Mouse (Mus musculus) testis, adult 2 months (tissue): ENCODE results near the gene Txnrd1. TPM values are rescaled to one million over a fixed set of nuclear protein-coding genes. Genes with fewer than 3 reads are reported as not detected.
A peak's percentile ranks its signal among the peaks of the same experiment; 100 is the strongest.

Experiments used
- H3K27ac ChIP-seq: fragments of 200-500 bp; 2 replicates; pipeline ENCODE4 v1.5.1; 2012; ENCODE audit warnings: low read depth, low read length; ENCODE audit not compliant: control insufficient read depth, insufficient read depth
- H3K27me3 ChIP-seq: fragments of 200-500 bp; 2 replicates; pipeline ENCODE4 v1.6.1; 2012; ENCODE audit warnings: mild to moderate bottlenecking, low read length, moderate library complexity; ENCODE audit not compliant: control insufficient read depth, insufficient read depth
- H3K36me3 ChIP-seq: fragments of 200-500 bp; 2 replicates; pipeline ENCODE4 v1.6.1; 2012; ENCODE audit warnings: mild to moderate bottlenecking, low read length; ENCODE audit not compliant: control insufficient read depth, insufficient read depth
- H3K4me1 ChIP-seq: fragments of 200-500 bp; 2 replicates; pipeline ENCODE4 v1.6.1; 2012; ENCODE audit warnings: low read length; ENCODE audit not compliant: control insufficient read depth, insufficient read depth
- H3K4me3 ChIP-seq: fragments of 200-500 bp; 2 replicates; pipeline ENCODE4 v1.5.1; 2012; ENCODE audit warnings: low read depth, mild to moderate bottlenecking, low read length, moderate library complexity, mixed read lengths; ENCODE audit not compliant: control insufficient read depth
- CTCF ChIP-seq: fragments of 200-500 bp; IDR thresholded peaks from 2 replicates; pipeline ENCODE4 v1.5.1; 2012; ENCODE audit warnings: low read depth, mild to moderate bottlenecking, inconsistent platforms, low read length, moderate library complexity; ENCODE audit not compliant: control insufficient read depth, insufficient read depth, insufficient replicate concordance
- POLR2A ChIP-seq: fragments of 200-500 bp; IDR thresholded peaks from 2 replicates; pipeline ENCODE4 v1.6.1; 2012; ENCODE audit warnings: low read depth, mild to moderate bottlenecking, inconsistent platforms, low read length, moderate library complexity; ENCODE audit not compliant: control insufficient read depth
- polyA plus RNA-seq: library from polyadenylated mRNA; depleted of rRNA; stranded (reverse); fragments of >200 nt; gene quantifications from 2 replicates; pipeline ENCODE4 v1.2.3, GENCODE M21; 2012

Txnrd1 gene
- polyA plus RNA-seq, 1 experiment: 13.2 TPM

DNA sequence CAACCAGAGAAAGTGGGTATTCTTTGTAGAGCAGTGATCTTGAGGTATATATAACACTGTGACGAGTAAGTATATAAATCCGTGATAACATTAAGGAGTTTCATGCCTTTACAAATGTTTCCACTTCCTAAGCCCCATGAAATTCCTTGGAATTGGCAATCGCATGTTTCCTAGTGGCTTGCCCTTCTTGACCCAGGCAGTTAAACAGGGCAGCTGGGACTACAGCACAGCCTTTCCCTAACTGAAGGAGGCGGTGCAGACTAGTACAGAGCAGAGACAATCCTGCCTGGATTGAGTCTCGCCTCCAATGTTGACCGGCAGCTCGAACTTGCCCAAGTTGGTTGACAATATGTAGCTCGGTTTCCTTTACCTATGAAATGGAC lies 25.8 kb downstream of the Txnrd1 start:
- Histone ChIP-seq H3K4me3 (peak overlapping the region; percentile 90), H3K27ac (peak overlapping the region; percentile 56), H3K36me3 (no peaks in the 10 kb centered on the region), H3K27me3 (no peaks in the 10 kb centered on the region), H3K4me1 (peaks cover 21% of the 10 kb centered on the region)
- TF ChIP-seq POLR2A (no peak), CTCF (peak; percentile 6; the same call in 1 of the 2 replicates)

DNA sequence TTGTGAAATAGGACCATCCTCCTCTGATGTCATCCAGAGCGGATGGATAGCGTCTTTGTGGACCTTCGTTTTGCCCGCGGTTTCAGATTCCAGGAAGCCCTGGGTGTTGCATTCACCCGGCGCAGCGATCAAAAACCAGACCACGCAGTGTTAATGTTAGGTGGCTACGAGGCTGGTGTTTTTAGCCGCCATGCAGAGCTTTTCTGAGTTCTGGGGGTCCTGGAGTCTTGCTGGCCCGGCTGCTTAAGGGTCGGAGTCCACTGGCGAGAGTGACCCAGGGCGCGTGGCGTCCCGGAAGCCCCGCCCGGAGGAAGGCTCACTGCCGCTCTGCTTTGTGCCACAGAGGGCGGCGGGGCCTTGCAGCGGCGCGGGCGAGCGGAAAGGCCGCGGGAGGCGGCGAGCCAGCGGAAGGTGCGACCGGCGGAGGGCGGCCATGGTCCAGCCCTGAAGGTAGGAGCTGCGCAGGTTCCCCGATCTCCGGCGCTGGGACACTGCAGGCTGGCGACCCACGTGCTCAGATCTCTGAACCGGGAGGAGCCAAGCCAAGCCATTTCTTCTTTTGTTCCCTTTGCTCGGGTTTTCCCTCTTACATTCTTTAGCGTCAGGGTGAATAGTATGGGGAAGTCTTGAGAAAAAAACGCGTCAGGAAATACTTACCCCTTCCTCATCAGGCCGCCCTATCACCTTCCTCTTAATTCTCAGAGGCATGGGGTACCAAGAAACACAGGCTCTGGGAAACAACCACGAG lies 26.6 kb downstream of the Txnrd1 start:
- Histone ChIP-seq H3K36me3 (no peaks in the 10 kb centered on the region), H3K27me3 (no peaks in the 10 kb centered on the region), H3K4me3 (peak overlapping the region; percentile 88), H3K4me1 (peaks cover 21% of the 10 kb centered on the region), H3K27ac (no peak overlapping the region; the same call in 1 of the 2 replicates)
- no peak for TF ChIP-seq CTCF
- TF ChIP-seq POLR2A: no peak

DNA sequence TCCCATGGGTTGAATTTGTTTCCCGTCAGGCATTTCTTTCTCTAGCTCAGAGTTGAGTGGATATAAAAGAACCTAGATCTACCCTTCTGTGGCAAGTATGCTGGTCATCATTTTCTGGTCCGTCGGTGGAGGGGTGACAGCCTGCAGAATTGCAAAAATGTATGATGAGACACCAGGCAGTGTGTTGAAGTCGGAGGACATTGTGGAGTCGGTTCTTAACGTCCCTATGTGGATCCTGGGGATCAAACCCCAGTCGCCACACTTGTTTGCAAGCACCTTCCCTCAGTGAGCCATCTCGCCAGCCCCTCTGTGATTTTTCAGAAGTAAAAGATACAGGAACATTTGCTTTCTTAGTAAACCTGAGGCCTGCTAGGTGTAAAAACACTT lies 27.2 kb downstream of the Txnrd1 start:
- no peaks in the 10 kb centered on the region for H3K27me3 ChIP-seq
- H3K27ac ChIP-seq: no peak overlapping the region
- no peaks in the 10 kb centered on the region for H3K36me3 ChIP-seq
- H3K4me1 ChIP-seq: peaks cover 22% of the 10 kb centered on the region
- TF ChIP-seq POLR2A (no peak), CTCF (no peak)
- H3K4me3 ChIP-seq: peak overlapping the region; percentile 88; the same call in 1 of the 2 replicates

DNA sequence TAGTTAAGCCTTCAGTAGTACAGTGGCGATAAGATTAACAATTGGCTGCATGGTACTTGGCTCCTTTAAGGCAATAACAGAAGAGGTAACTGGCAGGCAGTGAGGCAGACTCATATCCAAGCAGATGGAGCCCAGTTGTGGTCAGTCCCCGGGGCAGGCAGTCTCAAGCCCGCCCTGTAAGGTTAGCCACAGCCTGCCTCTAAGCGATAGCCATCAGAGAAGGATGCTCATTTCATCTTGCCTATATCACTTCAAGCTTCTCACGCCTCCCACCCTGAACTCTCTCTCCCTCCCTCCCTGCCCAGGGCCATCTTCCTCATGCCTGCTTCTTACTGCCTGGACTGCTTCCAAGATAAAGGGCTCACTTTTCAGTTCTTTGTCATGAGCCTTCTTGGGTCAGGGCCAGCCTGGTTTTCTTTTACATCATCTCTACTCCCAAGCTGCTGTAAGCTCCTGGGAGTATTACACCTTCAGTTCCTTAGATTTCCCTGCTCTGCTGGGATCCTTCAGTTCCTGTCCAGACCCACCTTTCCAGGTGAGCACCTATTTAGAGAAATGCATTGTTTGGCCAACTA lies 29.4 kb downstream of the Txnrd1 start:
- TF ChIP-seq CTCF (no peak), POLR2A (no peak)
- Histone ChIP-seq H3K27me3 (no peaks in the 10 kb centered on the region), H3K36me3 (no peaks in the 10 kb centered on the region), H3K4me3 (no peak overlapping the region), H3K27ac (no peak overlapping the region), H3K4me1 (peaks cover 22% of the 10 kb centered on the region)

DNA sequence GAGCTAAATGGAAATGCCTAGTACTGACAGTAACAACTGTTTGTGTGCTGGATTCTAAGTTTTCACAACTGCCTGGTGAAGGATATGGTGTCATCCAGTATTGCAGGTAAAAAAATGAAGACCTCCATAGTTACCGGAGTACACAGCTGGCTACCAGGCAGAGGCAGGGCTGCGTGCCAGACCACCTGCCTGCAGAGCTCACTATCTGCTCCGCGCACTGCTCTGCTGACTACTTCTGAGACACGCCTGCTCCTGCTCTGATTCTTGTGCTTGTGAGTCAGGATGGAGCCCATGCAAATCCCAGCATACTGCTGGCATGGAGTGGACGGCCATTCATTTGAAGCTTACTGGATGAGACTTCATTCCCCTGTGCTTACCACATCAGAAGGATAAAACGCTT lies 30.1 kb downstream of the Txnrd1 start:
- Histone ChIP-seq H3K36me3 (no peaks in the 10 kb centered on the region), H3K4me3 (no peak overlapping the region), H3K4me1 (peaks cover 20% of the 10 kb centered on the region), H3K27me3 (no peaks in the 10 kb centered on the region), H3K27ac (no peak overlapping the region)
- no peak for TF ChIP-seq CTCF
- no peak for TF ChIP-seq POLR2A

DNA sequence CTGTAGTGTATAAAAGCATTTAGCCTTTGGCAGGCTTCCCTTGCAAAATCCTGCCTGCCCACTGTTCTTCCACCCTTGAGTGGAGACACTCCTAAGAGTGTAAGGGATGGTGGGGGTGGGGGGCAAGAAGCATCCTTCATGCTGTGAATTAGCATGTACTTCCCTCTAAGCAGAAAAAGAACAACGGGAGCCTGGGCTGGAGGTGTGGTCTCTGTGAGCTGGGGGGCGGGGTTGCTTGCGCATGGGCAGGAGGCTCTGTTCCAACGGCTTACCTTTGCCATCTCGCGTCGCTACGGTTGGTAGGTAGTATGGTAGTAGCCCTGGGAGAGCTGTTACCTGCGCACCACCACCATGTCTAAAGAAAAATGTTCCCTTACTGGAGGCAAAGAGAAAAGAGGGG lies 32.6 kb downstream of the Txnrd1 start, which contains the start of gene Eid3:
Eid3 (plus strand) TSS at position 271 of the 400 bp plus-strand sequence.
- Histone ChIP-seq H3K27me3 (no peaks in the 10 kb centered on the region), H3K4me1 (peaks cover 5% of the 10 kb centered on the region), H3K27ac (peak within 1 kb of the TSS; percentile 93), H3K4me3 (peak within 1 kb of the TSS; percentile 92), H3K36me3 (no peaks in the 10 kb centered on the region)
- TF ChIP-seq CTCF: no peak
- peak; percentile 85 for TF ChIP-seq POLR2A

DNA sequence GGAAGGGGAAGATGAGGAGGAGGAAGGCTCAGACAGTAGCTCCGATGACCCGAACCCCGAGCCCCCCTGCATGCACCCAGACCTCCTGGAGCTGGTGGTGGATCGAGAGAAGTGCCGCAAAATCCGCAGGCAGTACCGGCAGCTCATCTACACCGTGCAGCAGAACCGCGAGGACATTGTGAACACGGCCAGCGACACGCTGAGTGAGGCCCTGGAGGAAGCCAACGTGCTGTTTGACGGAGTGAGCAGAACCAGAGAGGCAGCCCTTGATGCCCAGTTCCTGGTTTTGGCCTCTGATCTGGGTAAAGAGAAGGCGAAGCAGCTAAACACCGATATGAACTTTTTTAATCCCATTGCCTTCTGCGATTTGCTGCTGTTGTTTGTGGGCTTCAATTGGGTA lies 33.1 kb downstream of the Txnrd1 start:
- TF ChIP-seq POLR2A (no peak; the same call in 1 of the 2 replicates), CTCF (no peak)
- Histone ChIP-seq H3K27ac (peak overlapping the region; percentile 93), H3K4me1 (peaks cover 5% of the 10 kb centered on the region), H3K4me3 (peak overlapping the region; percentile 92), H3K36me3 (no peaks in the 10 kb centered on the region), H3K27me3 (no peaks in the 10 kb centered on the region)
